Mouse (Mus musculus) liver, embryonic 18 days (tissue): ENCODE measurements around the gene Gm10424. TPM values are rescaled to one million over a fixed set of nuclear protein-coding genes. Genes with fewer than 3 reads are reported as not detected.

ENCODE experiments used
- polyA plus RNA-seq: library from polyadenylated mRNA; depleted of rRNA; stranded (reverse); fragments of >200 nt; gene quantifications from 2 replicates; pipeline ENCODE4 v1.2.3, GENCODE M21; 2012; rRNA removed

The Gm10424 gene
- not detected in 2 replicates for polyA plus RNA-seq

DNA sequence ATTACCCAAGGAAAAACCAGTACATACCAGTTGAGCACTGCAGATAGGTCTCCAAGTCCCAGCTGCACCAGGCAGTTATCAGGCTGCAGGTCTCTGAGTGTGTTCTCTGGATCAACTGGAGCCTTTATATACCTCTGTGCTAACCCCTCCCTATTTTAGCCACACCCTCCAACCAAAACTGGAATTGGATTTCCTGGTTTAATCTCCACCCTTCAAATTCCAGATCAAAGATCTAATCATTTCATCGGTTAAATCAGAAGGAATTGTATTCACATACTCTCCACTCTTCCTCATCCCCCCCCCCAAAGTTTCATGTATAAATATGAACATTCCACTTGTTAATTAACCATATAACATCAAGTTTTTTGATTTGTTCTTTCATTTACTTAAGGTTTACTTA lies at the start of gene Gm10424:
Gene Gm10424, minus strand, starts transcription at position 101 of the 400 bp plus-strand sequence.

DNA sequence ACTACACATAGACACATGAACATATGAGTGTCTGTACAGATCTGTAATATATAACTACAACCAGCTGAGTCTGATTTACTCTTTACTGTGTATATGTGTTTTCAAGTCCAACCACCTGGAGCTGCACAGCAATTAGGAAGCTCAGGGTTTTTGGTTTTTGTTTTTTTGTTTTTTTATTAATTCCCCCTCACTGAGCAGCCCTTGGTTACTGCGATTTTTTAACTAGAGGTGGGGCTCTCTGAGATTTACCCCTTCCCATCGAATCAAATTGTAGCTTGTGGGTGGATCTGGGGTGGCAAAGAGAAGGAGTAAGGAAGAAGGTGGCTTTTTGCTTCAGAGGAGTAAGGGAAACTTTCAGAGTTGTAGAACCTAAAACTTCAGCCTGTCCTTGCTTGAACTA lies 33.0 kb upstream of the Gm10424 start, which contains the start of gene Gm3259:
Gene Gm3259, plus strand, starts transcription at position 301 of the 400 bp plus-strand sequence.

Other genes with a start within 250 kb of the Gm10424 start
- not detected in 2 replicates for gene Gm7942, start 165.8 kb downstream of the Gm10424 start, polyA plus RNA-seq
- gene Gm16513, start 90.1 kb downstream of the Gm10424 start, polyA plus RNA-seq, result not detected in 2 replicates
- gene Gm3259, start 33.1 kb upstream of the Gm10424 start, polyA plus RNA-seq, result not detected in 2 replicates
- gene D5Ertd577e, start 184.0 kb upstream of the Gm10424 start, polyA plus RNA-seq, result not detected in 2 replicates
- not detected in 2 replicates for gene Gm3286, start 238.0 kb upstream of the Gm10424 start, polyA plus RNA-seq